Mouse (Mus musculus): Measurements from ENCODE around the gene Gprc5d. TPM values are rescaled to one million over a fixed set of nuclear protein-coding genes. Genes with fewer than 3 reads are reported as not detected.

Gprc5d gene
- polyA plus RNA-seq, 1 experiment from 2014 or later = not detected

GRCm38 (mm10) chr6:135060728-135061127 is 57.4 kb downstream of the Gprc5d start:
- H3K27me3 ChIP-seq = peaks cover 18% of the 10 kb centered on the region
- no peaks in the 10 kb centered on the region for H3K36me3 ChIP-seq (replicated peaks)
- H3K27ac ChIP-seq = no peak overlapping the region
- 94% methylated on average over 4 of the region's 4 CpGs for WGBS
- no peak for ATAC-seq (ENCODE audit: low FRiP score)
- peaks cover 17% of the 10 kb centered on the region for H3K4me1 ChIP-seq
- no peak overlapping the region for H3K4me2 ChIP-seq
- H3K9me3 ChIP-seq = no peaks in the 10 kb centered on the region
- H3K9ac ChIP-seq = no peak overlapping the region
- no peak overlapping the region for H3K4me3 ChIP-seq (replicated peaks)

Other genes starting within 250 kb of the Gprc5d start
- 38.5 and 45.6 TPM in 2 replicates for gene Gpr19, start 219.7 kb downstream of the Gprc5d start, polyA plus RNA-seq (2016; fragmentation: Nextera tagmentation; extraction: Ambion mirVana)
- gene Cdkn1b, start 197.9 kb downstream of the Gprc5d start, polyA plus RNA-seq (2016; fragmentation: Nextera tagmentation; extraction: Ambion mirVana) = 36.4 and 40.5 TPM in 2 replicates
- gene Apold1, start 136.6 kb downstream of the Gprc5d start, polyA plus RNA-seq (2016; fragmentation: Nextera tagmentation; extraction: Ambion mirVana) = 3.7 and 3.9 TPM in 2 replicates
- 91.3 and 93.0 TPM in 2 replicates for gene Ddx47, start 106.7 kb downstream of the Gprc5d start, polyA plus RNA-seq (2016; fragmentation: Nextera tagmentation; extraction: Ambion mirVana)
- gene Gprc5a, start 52.6 kb downstream of the Gprc5d start, polyA plus RNA-seq (2016; fragmentation: Nextera tagmentation; extraction: Ambion mirVana) = 1.7 and 1.8 TPM in 2 replicates
- gene Fam234b, start 79.7 kb upstream of the Gprc5d start, polyA plus RNA-seq (2016; fragmentation: Nextera tagmentation; extraction: Ambion mirVana) = 48.8 and 52.2 TPM in 2 replicates
- 2.8 and 3.6 TPM in 2 replicates for gene Hebp1, start 79.7 kb upstream of the Gprc5d start, polyA plus RNA-seq (2016; fragmentation: Nextera tagmentation; extraction: Ambion mirVana)
- 0.49 and 0.69 TPM in 2 replicates for gene Gsg1, start 136.1 kb upstream of the Gprc5d start, polyA plus RNA-seq (2016; fragmentation: Nextera tagmentation; extraction: Ambion mirVana)
- gene Pbp2, start 192.1 kb upstream of the Gprc5d start, polyA plus RNA-seq (2016; fragmentation: Nextera tagmentation; extraction: Ambion mirVana) = not detected in 2 replicates
- 6.7 and 7.9 TPM in 2 replicates for gene Emp1, start 244.3 kb upstream of the Gprc5d start, polyA plus RNA-seq (2016; fragmentation: Nextera tagmentation; extraction: Ambion mirVana)